Mouse (Mus musculus) embryonic facial prominence, embryonic 12.5 days (tissue): ENCODE measurements around the gene Scaper. TPM values are rescaled to one million over a fixed set of nuclear protein-coding genes. Genes with fewer than 3 reads are reported as not detected.

ENCODE experiments used
- ATAC-seq: fragments of 200-750 bp; cut with Nextera tagmentation; 2 replicates; pipeline ENCODE4 v1.8.0; 2017; ENCODE audit not compliant: insufficient number of reproducible peaks, insufficient read depth, low FRiP score, low TSS enrichment
- H3K27ac ChIP-seq: fragments of 300-500 bp; sonication (generic); 2 replicates; pipeline ENCODE4 v1.5.1; 2016; ENCODE audit warnings: mild to moderate bottlenecking
- H3K27me3 ChIP-seq: fragments of 300-500 bp; sonication (generic); 2 replicates; pipeline ENCODE4 v1.6.1; 2016; ENCODE audit warnings: mild to moderate bottlenecking, moderate library complexity
- H3K36me3 ChIP-seq: fragments of 300-500 bp; sonication (generic); 2 replicates; pipeline ENCODE4 v1.6.1; 2016; ENCODE audit warnings: mild to moderate bottlenecking
- H3K4me1 ChIP-seq: fragments of 300-500 bp; sonication (generic); 2 replicates; pipeline ENCODE4 v1.6.1; 2016
- H3K4me2 ChIP-seq: fragments of 300-500 bp; sonication (generic); replicated peaks from 2 replicates; pipeline ENCODE4 v1.6.1; 2016; ENCODE audit warnings: mild to moderate bottlenecking, moderate library complexity
- H3K4me3 ChIP-seq: fragments of 300-500 bp; sonication (generic); 2 replicates; pipeline ENCODE4 v1.5.1; 2016; ENCODE audit warnings: mild to moderate bottlenecking
- H3K9ac ChIP-seq: fragments of 300-500 bp; sonication (generic); 2 replicates; pipeline ENCODE4 v1.6.1; 2016; ENCODE audit warnings: mild to moderate bottlenecking, moderate library complexity
- H3K9me3 ChIP-seq: fragments of 300-500 bp; sonication (generic); 2 replicates; pipeline ENCODE4 v1.6.1; 2016; ENCODE audit warnings: mild to moderate bottlenecking, moderate library complexity
- WGBS: fragments of 180-500 bp; shearing (Covaris S2); methylation state at CpG from one replicate; pipeline ENCODE4 v1.1.7; 2016; 5-methylcytosine and 5-hydroxymethylcytosine counted together
- polyA plus RNA-seq: library from polyadenylated mRNA; unstranded; fragments of >200 nt; fragmentation: Nextera tagmentation; extraction: Ambion mirVana; gene quantifications from 2 replicates; pipeline ENCODE4 v1.2.1, GENCODE M21; 2016

The Scaper gene
- polyA plus RNA-seq, 1 experiment from 2014 or later: 14.4 TPM

- H3K4me1 ChIP-seq: no peaks in the 10 kb centered on the region
- ATAC-seq: no peak
- H3K9ac ChIP-seq: no peak overlapping the region
- H3K36me3 ChIP-seq: no peaks in the 10 kb centered on the region
- H3K27ac ChIP-seq: no peak overlapping the region
- no peak overlapping the region for H3K4me3 ChIP-seq
- H3K9me3 ChIP-seq: no peaks in the 10 kb centered on the region
- no peak overlapping the region for H3K4me2 ChIP-seq
- no peaks in the 10 kb centered on the region for H3K27me3 ChIP-seq
Measured at GRCm38 (mm10) chr9:55598594-55598993, 339.3 kb downstream of the Scaper start.

GRCm38 (mm10) chr9:55586141-55586540 lies 351.8 kb downstream of the Scaper start:
- H3K9me3 ChIP-seq: no peaks in the 10 kb centered on the region
- H3K4me1 ChIP-seq: no peaks in the 10 kb centered on the region
- no peak overlapping the region for H3K9ac ChIP-seq
- H3K4me2 ChIP-seq: no peak overlapping the region
- no peak for ATAC-seq
- WGBS: 89% methylated on average over 6 of the region's 6 CpGs
- H3K27me3 ChIP-seq: no peaks in the 10 kb centered on the region
- H3K36me3 ChIP-seq: no peaks in the 10 kb centered on the region
- H3K27ac ChIP-seq: no peak overlapping the region
- H3K4me3 ChIP-seq: no peak overlapping the region

- H3K36me3 ChIP-seq: no peaks in the 10 kb centered on the region
- 28% methylated on average over 3 of the region's 3 CpGs for WGBS
- H3K4me3 ChIP-seq: no peak overlapping the region
- H3K9ac ChIP-seq: no peak overlapping the region
- no peaks in the 10 kb centered on the region for H3K27me3 ChIP-seq
- no peak for ATAC-seq
- no peak overlapping the region for H3K27ac ChIP-seq
- no peaks in the 10 kb centered on the region for H3K9me3 ChIP-seq
- H3K4me2 ChIP-seq: no peak overlapping the region
- H3K4me1 ChIP-seq: no peaks in the 10 kb centered on the region
Measured at GRCm38 (mm10) chr9:55581414-55581813, 356.5 kb downstream of the Scaper start.

- Histone ChIP-seq H3K9ac (no peak overlapping the region), H3K9me3 (no peaks in the 10 kb centered on the region), H3K27ac (no peak overlapping the region), H3K4me3 (no peak overlapping the region), H3K4me1 (no peaks in the 10 kb centered on the region), H3K27me3 (no peaks in the 10 kb centered on the region), H3K4me2 (no peak overlapping the region), H3K36me3 (no peaks in the 10 kb centered on the region)
- WGBS: 76% methylated on average over 1 of the region's 1 CpGs
- ATAC-seq: no peak
Measured at GRCm38 (mm10) chr9:55576571-55576970, 361.3 kb downstream of the Scaper start.

- WGBS: 86% methylated on average over 1 of the region's 1 CpGs
- Histone ChIP-seq H3K27ac (no peak overlapping the region), H3K4me1 (no peaks in the 10 kb centered on the region), H3K27me3 (no peaks in the 10 kb centered on the region), H3K4me2 (no peak overlapping the region), H3K9me3 (no peaks in the 10 kb centered on the region), H3K36me3 (no peaks in the 10 kb centered on the region), H3K9ac (no peak overlapping the region), H3K4me3 (no peak overlapping the region)
- no peak for ATAC-seq
Measured at GRCm38 (mm10) chr9:55571071-55571470, 366.8 kb downstream of the Scaper start.

GRCm38 (mm10) chr9:55568466-55569159 lies 369.3 kb downstream of the Scaper start:
- no peaks in the 10 kb centered on the region for H3K27me3 ChIP-seq
- H3K27ac ChIP-seq: no peak overlapping the region
- H3K4me3 ChIP-seq: no peak overlapping the region
- ATAC-seq: no peak
- no peaks in the 10 kb centered on the region for H3K9me3 ChIP-seq
- no peak overlapping the region for H3K4me2 ChIP-seq
- H3K9ac ChIP-seq: no peak overlapping the region
- H3K36me3 ChIP-seq: no peaks in the 10 kb centered on the region
- WGBS: 57% methylated on average over 5 of the region's 5 CpGs
- no peaks in the 10 kb centered on the region for H3K4me1 ChIP-seq

GRCm38 (mm10) chr9:55560960-55561359 lies 377.0 kb downstream of the Scaper start:
- WGBS: 77% methylated on average over 1 of the region's 1 CpGs
- H3K36me3 ChIP-seq: no peaks in the 10 kb centered on the region
- peaks cover 11% of the 10 kb centered on the region; the same call in 1 of the 2 replicates for H3K4me1 ChIP-seq
- no peaks in the 10 kb centered on the region for H3K27me3 ChIP-seq
- H3K4me2 ChIP-seq: no peak overlapping the region
- no peak for ATAC-seq
- no peak overlapping the region for H3K27ac ChIP-seq
- no peak overlapping the region for H3K9ac ChIP-seq
- H3K9me3 ChIP-seq: no peaks in the 10 kb centered on the region
- no peak overlapping the region for H3K4me3 ChIP-seq

- Histone ChIP-seq H3K36me3 (no peaks in the 10 kb centered on the region), H3K4me1 (0 out of 2 replicates have a peak, but pooled peaks cover 5% of the 10 kb centered on the region), H3K27ac (no peak overlapping the region), H3K4me2 (no peak overlapping the region), H3K9me3 (no peaks in the 10 kb centered on the region), H3K4me3 (no peak overlapping the region), H3K27me3 (peaks cover 2% of the 10 kb centered on the region; the same call in 1 of the 2 replicates), H3K9ac (no peak overlapping the region)
- ATAC-seq: no peak
- WGBS: 63% methylated on average over 1 of the region's 1 CpGs
Measured at GRCm38 (mm10) chr9:55554986-55555385, 382.9 kb downstream of the Scaper start.

GRCm38 (mm10) chr9:55549302-55549890 lies 388.5 kb downstream of the Scaper start:
- H3K36me3 ChIP-seq: no peaks in the 10 kb centered on the region
- H3K4me2 ChIP-seq: peak overlapping the region; percentile 12; the same call in 1 of the 2 replicates
- H3K9ac ChIP-seq: no peak overlapping the region
- H3K27ac ChIP-seq: no peak overlapping the region
- peaks cover 8% of the 10 kb centered on the region; the same call in 1 of the 2 replicates for H3K4me1 ChIP-seq
- no peak for ATAC-seq
- no peaks in the 10 kb centered on the region for H3K9me3 ChIP-seq
- peaks cover 50% of the 10 kb centered on the region for H3K27me3 ChIP-seq
- H3K4me3 ChIP-seq: no peak overlapping the region; the same call in 1 of the 2 replicates
- WGBS: 5% methylated on average over 16 of the region's 16 CpGs

- Histone ChIP-seq H3K27me3 (peaks cover 54% of the 10 kb centered on the region), H3K4me3 (no peak overlapping the region)
- WGBS: 11% methylated on average over 3 of the region's 3 CpGs
Measured at GRCm38 (mm10) chr9:55548871-55549270, 389.0 kb downstream of the Scaper start.

GRCm38 (mm10) chr9:55546176-55547010 lies 391.5 kb downstream of the Scaper start:
- Histone ChIP-seq H3K9ac (no peak overlapping the region), H3K4me3 (peak overlapping the region; percentile 30), H3K27ac (peak overlapping the region; percentile 30; the same call in 1 of the 2 replicates), H3K4me1 (peaks cover 18% of the 10 kb centered on the region; the same call in 1 of the 2 replicates), H3K9me3 (no peaks in the 10 kb centered on the region), H3K27me3 (peaks cover 70% of the 10 kb centered on the region), H3K36me3 (no peaks in the 10 kb centered on the region), H3K4me2 (peak overlapping the region; percentile 47)
- 2% methylated on average over 63 of the region's 63 CpGs for WGBS
- peak; percentile 20; the same call in 1 of the 2 replicates for ATAC-seq

More at GRCm38 (mm10) chr9:55548871-55549270, 389.0 kb downstream of the Scaper start:
- H3K4me1 ChIP-seq: peaks cover 8% of the 10 kb centered on the region; the same call in 1 of the 2 replicates
- no peak overlapping the region for H3K9ac ChIP-seq
- H3K36me3 ChIP-seq: no peaks in the 10 kb centered on the region
- H3K27ac ChIP-seq: no peak overlapping the region
- no peak for ATAC-seq
- no peaks in the 10 kb centered on the region for H3K9me3 ChIP-seq
- H3K4me2 ChIP-seq: no peak overlapping the region
